Mouse (Mus musculus): ENCODE data around the gene Csnk1g1. TPM values are rescaled to one million over a fixed set of nuclear protein-coding genes. Genes with fewer than 3 reads are reported as not detected.

Gene Csnk1g1
- total RNA-seq, 2 experiments from 2014 or later, result 15.3 to 18.6 TPM

GRCm38 (mm10) chr9:65995603-65996376 is 87.1 kb downstream of the Csnk1g1 start:
- intact Hi-C loops (cut with DNase I), result no loop called here
- DNase-seq, result no peak

GRCm38 (mm10) chr9:65998965-65999364 is 90.2 kb downstream of the Csnk1g1 start:
- intact Hi-C loops (cut with DNase I), result no loop called here

GRCm38 (mm10) chr9:66004380-66004779 is 95.7 kb downstream of the Csnk1g1 start:
- peak; percentile 57 to 64 for DNase-seq
- intact Hi-C loops (cut with DNase I), result loop anchor here (2.0 to 10.0 kb wide), 2 partner anchors 96 to 310 kb away; partner anchors contain the start of genes Csnk1g1 and Trip4

More at GRCm38 (mm10) chr9:65998965-65999364, 90.2 kb downstream of the Csnk1g1 start:
- no peak for DNase-seq

GRCm38 (mm10) chr9:66007603-66008202 is 99.0 kb downstream of the Csnk1g1 start:
- intact Hi-C loops (cut with DNase I), result loop anchor here (10.0 kb wide), 1 partner anchor 313 kb away; no protein-coding TSS in a partner anchor
- DNase-seq, result no peak

GRCm38 (mm10) chr9:66020601-66021000 is 111.9 kb downstream of the Csnk1g1 start:
- no peak for DNase-seq
- intact Hi-C loops (cut with DNase I), result no loop called here

GRCm38 (mm10) chr9:66038082-66038481 is 129.4 kb downstream of the Csnk1g1 start:
- DNase-seq, result no peak
- intact Hi-C loops (cut with DNase I), result no loop called here

GRCm38 (mm10) chr9:66038581-66038980 is 129.9 kb downstream of the Csnk1g1 start:
- intact Hi-C loops (cut with DNase I), result no loop called here
- no peak for DNase-seq

GRCm38 (mm10) chr9:66039290-66039689 is 130.6 kb downstream of the Csnk1g1 start:
- DNase-seq, result no peak
- intact Hi-C loops (cut with DNase I), result no loop called here

- DNase-seq, result no peak
- intact Hi-C loops (cut with DNase I), result no loop called here
These were observed 132.1 kb downstream of the Csnk1g1 start for GRCm38 (mm10) chr9:66040801-66041200.

- intact Hi-C loops (cut with DNase I), result no loop called here
- no peak for DNase-seq
These were observed 133.6 kb downstream of the Csnk1g1 start for GRCm38 (mm10) chr9:66042331-66042730.

- DNase-seq, result no peak
- intact Hi-C loops (cut with DNase I), result no loop called here
These were observed 134.5 kb downstream of the Csnk1g1 start for GRCm38 (mm10) chr9:66043241-66043640.

- no peak for DNase-seq
- intact Hi-C loops (cut with DNase I), result no loop called here
These were observed 141.3 kb downstream of the Csnk1g1 start for GRCm38 (mm10) chr9:66049931-66050601.

- DNase-seq, result no peak
- intact Hi-C loops (cut with DNase I), result no loop called here
These were observed 142.8 kb downstream of the Csnk1g1 start for GRCm38 (mm10) chr9:66051493-66051892.

- intact Hi-C loops (cut with DNase I), result no loop called here
These were observed 144.0 kb downstream of the Csnk1g1 start for GRCm38 (mm10) chr9:66052731-66053130.

GRCm38 (mm10) chr9:66053620-66054019 is 144.9 kb downstream of the Csnk1g1 start:
- intact Hi-C loops (cut with DNase I), result no loop called here
- DNase-seq, result no peak

More at GRCm38 (mm10) chr9:66052731-66053130, 144.0 kb downstream of the Csnk1g1 start:
- no peak for DNase-seq

GRCm38 (mm10) chr9:66059583-66060307 is 151.0 kb downstream of the Csnk1g1 start, which contains the start of gene Ppib:
Ppib (plus strand) TSS chr9:66060222.
- peak; percentile 98 for DNase-seq
- intact Hi-C loops (cut with DNase I), result loop anchor here (5.0 kb wide), 1 partner anchor 63 kb away; no protein-coding TSS in a partner anchor

GRCm38 (mm10) chr9:66060308-66060647 is 151.6 kb downstream of the Csnk1g1 start:
- intact Hi-C loops (cut with DNase I), result loop anchor here (5.0 kb wide), 1 partner anchor 62 kb away; no protein-coding TSS in a partner anchor
- DNase-seq, result no peak

GRCm38 (mm10) chr9:66060986-66061385 is 152.3 kb downstream of the Csnk1g1 start:
- no peak for DNase-seq
- intact Hi-C loops (cut with DNase I), result loop anchor here (5.0 kb wide), 1 partner anchor 61 kb away; no protein-coding TSS in a partner anchor

- intact Hi-C loops (cut with DNase I), result loop anchor here (5.0 kb wide), 1 partner anchor 61 kb away; no protein-coding TSS in a partner anchor
- no peak for DNase-seq
These were observed 152.9 kb downstream of the Csnk1g1 start for GRCm38 (mm10) chr9:66061656-66062055.

- DNase-seq, result no peak
- intact Hi-C loops (cut with DNase I), result loop anchor here (5.0 kb wide), 1 partner anchor 59 kb away; no protein-coding TSS in a partner anchor
These were observed 154.7 kb downstream of the Csnk1g1 start for GRCm38 (mm10) chr9:66063446-66063845.

Measured in heart, postnatal 10 days (tissue).